Mouse (Mus musculus) embryonic fibroblast, embryonic 13.5 days (primary cell): Measurements from ENCODE around the gene Ubxn11.

ENCODE experiments used
- CTCF ChIP-seq: IDR thresholded peaks from 2 replicates; pipeline ENCODE4 v1.5.1; 2011; ENCODE audit warnings: mild to moderate bottlenecking, control low read depth, low read length, moderate library complexity, borderline replicate concordance; ENCODE audit not compliant: insufficient read depth
- POLR2A ChIP-seq: IDR thresholded peaks from 2 replicates; pipeline ENCODE4 v1.6.1; 2011; ENCODE audit warnings: low read depth, mild to moderate bottlenecking, control low read depth, low read length, moderate library complexity

GRCm38 (mm10) chr4:134165548-134166465 is 63.4 kb downstream of the Ubxn11 start:
- TF ChIP-seq POLR2A (no peak), CTCF (no peak)
